Mouse (Mus musculus) stomach, embryonic 14.5 days (tissue): ENCODE results near the gene Lrmda. TPM values are rescaled to one million over a fixed set of nuclear protein-coding genes. Genes with fewer than 3 reads are reported as not detected.

Source experiments
- ATAC-seq: fragments of 200-750 bp; cut with Nextera tagmentation; 2 replicates; pipeline ENCODE4 v1.8.0; 2017; ENCODE audit warnings: low read depth, moderate TSS enrichment; ENCODE audit not compliant: insufficient number of reproducible peaks, insufficient read depth, low FRiP score
- H3K27ac ChIP-seq: fragments of 300-500 bp; sonication (generic); 2 replicates; pipeline ENCODE4 v1.5.1; 2014; ENCODE audit warnings: mild to moderate bottlenecking, low read length, moderate library complexity, mixed read lengths
- H3K27me3 ChIP-seq: fragments of 300-500 bp; sonication (generic); 2 replicates; pipeline ENCODE4 v1.6.1; 2014; ENCODE audit warnings: low read length, control low read depth, mixed read lengths; ENCODE audit not compliant: control insufficient read depth, insufficient read depth
- H3K36me3 ChIP-seq: fragments of 300-500 bp; sonication (generic); 2 replicates; pipeline ENCODE4 v1.6.1; 2014; ENCODE audit warnings: mild to moderate bottlenecking, control low read depth, low read length, moderate library complexity, mixed read lengths; ENCODE audit not compliant: control insufficient read depth, insufficient read depth
- H3K4me1 ChIP-seq: fragments of 300-500 bp; sonication (generic); 2 replicates; pipeline ENCODE4 v1.6.1; 2014; ENCODE audit warnings: low read length, control low read depth, mixed read lengths; ENCODE audit not compliant: control insufficient read depth, insufficient read depth
- H3K4me2 ChIP-seq: fragments of 300-500 bp; sonication (generic); replicated peaks from 2 replicates; pipeline ENCODE4 v1.6.1; 2014; ENCODE audit warnings: low read depth, low read length, control low read depth
- H3K4me3 ChIP-seq: fragments of 300-500 bp; sonication (generic); 2 replicates; pipeline ENCODE4 v1.5.1; 2014; ENCODE audit warnings: low read depth, low read length, control low read depth
- H3K9ac ChIP-seq: fragments of 300-500 bp; sonication (generic); replicated peaks from 2 replicates; pipeline ENCODE4 v1.6.1; 2014; ENCODE audit warnings: low read depth, mild to moderate bottlenecking, control low read depth, low read length, moderate library complexity, mixed read lengths
- H3K9me3 ChIP-seq: fragments of 300-500 bp; sonication (generic); 2 replicates; pipeline ENCODE4 v1.6.1; 2016; ENCODE audit warnings: low read depth, low read length, control low read depth; ENCODE audit not compliant: control insufficient read depth
- WGBS: fragments of 180-500 bp; shearing (Covaris S2); extraction: QIAGEN DNeasy Blood & Tissue Kit; methylation state at CpG from one replicate; pipeline ENCODE4 v1.1.7; 2014; 5-methylcytosine and 5-hydroxymethylcytosine counted together
- polyA plus RNA-seq: library from polyadenylated mRNA; unstranded; fragments of >200 nt; fragmentation: Nextera tagmentation; extraction: Ambion mirVana; gene quantifications from 2 replicates; pipeline ENCODE4 v1.2.1, GENCODE M21; 2014

The Lrmda gene
- polyA plus RNA-seq, 1 experiment from 2014 or later, result 0.46 TPM

- H3K9me3 ChIP-seq, result no peaks in the 10 kb centered on the region
- no peak overlapping the region for H3K4me3 ChIP-seq
- no peak overlapping the region for H3K9ac ChIP-seq
- ATAC-seq, result no peak
- no peaks in the 10 kb centered on the region for H3K36me3 ChIP-seq
- H3K27ac ChIP-seq, result no peak overlapping the region; the same call in 1 of the 2 replicates
- H3K4me1 ChIP-seq, result peaks cover 14% of the 10 kb centered on the region
- no peaks in the 10 kb centered on the region for H3K27me3 ChIP-seq
- no peak overlapping the region for H3K4me2 ChIP-seq
- WGBS, result 21% methylated on average over 1 of the region's 1 CpGs
These were observed 996.6 kb downstream of the Lrmda start for GRCm38 (mm10) chr14:23016068-23016611.

DNA sequence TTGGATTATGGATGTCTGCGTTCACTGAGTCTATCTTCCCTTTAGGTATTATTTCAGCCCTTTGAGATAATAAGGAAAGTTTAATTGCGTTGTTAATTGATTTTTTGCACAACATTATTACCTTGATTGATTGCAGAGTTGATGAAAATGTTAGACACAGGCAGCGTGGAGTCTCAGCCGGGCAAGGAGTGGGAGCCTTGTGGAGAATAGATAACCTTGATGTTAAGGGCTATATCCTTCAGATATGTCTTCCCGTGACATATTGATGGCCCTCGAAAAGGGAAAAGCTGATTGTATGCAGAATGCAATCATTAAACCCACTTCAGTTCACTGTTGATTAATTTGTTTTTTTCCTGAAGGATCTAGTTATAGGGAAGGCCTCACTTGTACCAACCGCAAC, 1021.5 kb downstream of the Lrmda start:
- Histone ChIP-seq H3K4me3 (no peak overlapping the region), H3K27me3 (no peaks in the 10 kb centered on the region), H3K9ac (no peak overlapping the region), H3K4me1 (no peaks in the 10 kb centered on the region), H3K27ac (no peak overlapping the region), H3K4me2 (no peak overlapping the region), H3K9me3 (no peaks in the 10 kb centered on the region), H3K36me3 (no peaks in the 10 kb centered on the region)
- 72% methylated on average over 7 of the region's 7 CpGs for WGBS
- no peak for ATAC-seq

DNA sequence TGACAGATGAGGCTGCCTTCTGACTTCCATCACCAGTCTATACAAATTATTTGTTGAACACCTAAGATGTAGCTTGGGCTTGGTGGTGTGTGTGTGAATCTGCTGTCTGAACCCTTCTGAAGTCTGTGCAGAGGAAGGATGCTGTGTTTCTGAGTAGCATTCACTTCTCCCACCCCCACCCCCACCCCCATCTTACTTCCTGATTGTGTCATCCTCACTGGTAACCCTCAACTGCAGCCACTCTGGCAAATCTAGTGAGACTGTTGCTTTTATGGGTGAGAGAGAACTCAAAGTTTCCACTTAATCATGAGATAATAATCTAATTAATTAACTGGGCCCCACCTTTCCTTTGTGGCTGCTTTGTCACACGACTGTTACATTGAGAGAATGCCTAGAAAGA, 1025.8 kb downstream of the Lrmda start:
- 0 out of 2 replicates have a peak, but pooled peaks cover 3% of the 10 kb centered on the region for H3K4me1 ChIP-seq
- 56% methylated on average over 1 of the region's 1 CpGs for WGBS
- ATAC-seq, result no peak
- H3K9me3 ChIP-seq, result no peaks in the 10 kb centered on the region
- H3K9ac ChIP-seq, result no peak overlapping the region
- H3K4me3 ChIP-seq, result no peak overlapping the region
- no peaks in the 10 kb centered on the region for H3K36me3 ChIP-seq
- H3K4me2 ChIP-seq, result no peak overlapping the region
- H3K27ac ChIP-seq, result no peak overlapping the region
- no peaks in the 10 kb centered on the region for H3K27me3 ChIP-seq

- Histone ChIP-seq H3K36me3 (no peaks in the 10 kb centered on the region), H3K9me3 (no peaks in the 10 kb centered on the region), H3K27me3 (no peaks in the 10 kb centered on the region), H3K4me2 (no peak overlapping the region), H3K27ac (no peak overlapping the region), H3K4me3 (no peak overlapping the region), H3K9ac (no peak overlapping the region), H3K4me1 (0 out of 2 replicates have a peak, but pooled peaks cover 3% of the 10 kb centered on the region)
- no peak for ATAC-seq
- WGBS, result 13% methylated on average over 4 of the region's 4 CpGs
These were observed 1026.8 kb downstream of the Lrmda start for GRCm38 (mm10) chr14:23046330-23046729.

DNA sequence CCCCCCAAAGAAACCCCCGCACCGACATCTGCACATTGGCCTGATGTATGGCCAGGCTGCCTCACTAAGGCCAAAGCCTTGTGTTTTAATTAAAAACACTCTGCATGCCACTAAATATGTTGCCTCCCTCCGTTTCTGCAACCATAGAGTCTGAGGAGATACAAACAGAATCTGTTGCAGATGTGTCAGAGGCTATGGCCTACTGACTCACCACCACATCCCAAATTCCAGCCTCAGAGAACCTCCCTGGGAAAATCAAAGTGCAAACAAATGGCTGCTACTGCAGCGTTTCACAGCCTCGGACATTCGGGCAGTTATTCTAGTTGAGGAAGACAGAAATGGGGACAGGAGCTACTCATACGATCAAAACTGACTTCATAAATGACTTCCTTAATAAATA, 1031.9 kb downstream of the Lrmda start:
- H3K4me3 ChIP-seq, result no peak overlapping the region
- no peak overlapping the region for H3K27ac ChIP-seq
- no peaks in the 10 kb centered on the region for H3K4me1 ChIP-seq
- H3K9me3 ChIP-seq, result no peaks in the 10 kb centered on the region
- no peak overlapping the region for H3K9ac ChIP-seq
- no peaks in the 10 kb centered on the region for H3K27me3 ChIP-seq
- no peak for ATAC-seq
- H3K36me3 ChIP-seq, result no peaks in the 10 kb centered on the region
- 69% methylated on average over 7 of the region's 7 CpGs for WGBS
- no peak overlapping the region for H3K4me2 ChIP-seq

- Histone ChIP-seq H3K9ac (no peak overlapping the region), H3K36me3 (no peaks in the 10 kb centered on the region), H3K4me3 (no peak overlapping the region), H3K4me1 (no peaks in the 10 kb centered on the region), H3K27me3 (no peaks in the 10 kb centered on the region), H3K9me3 (no peaks in the 10 kb centered on the region), H3K4me2 (no peak overlapping the region), H3K27ac (no peak overlapping the region)
- ATAC-seq, result no peak
- whole genome bisulfite sequencing, result 64% methylated on average over 11 of the region's 11 CpGs
These were observed 1033.5 kb downstream of the Lrmda start for GRCm38 (mm10) chr14:23052833-23053592.

DNA sequence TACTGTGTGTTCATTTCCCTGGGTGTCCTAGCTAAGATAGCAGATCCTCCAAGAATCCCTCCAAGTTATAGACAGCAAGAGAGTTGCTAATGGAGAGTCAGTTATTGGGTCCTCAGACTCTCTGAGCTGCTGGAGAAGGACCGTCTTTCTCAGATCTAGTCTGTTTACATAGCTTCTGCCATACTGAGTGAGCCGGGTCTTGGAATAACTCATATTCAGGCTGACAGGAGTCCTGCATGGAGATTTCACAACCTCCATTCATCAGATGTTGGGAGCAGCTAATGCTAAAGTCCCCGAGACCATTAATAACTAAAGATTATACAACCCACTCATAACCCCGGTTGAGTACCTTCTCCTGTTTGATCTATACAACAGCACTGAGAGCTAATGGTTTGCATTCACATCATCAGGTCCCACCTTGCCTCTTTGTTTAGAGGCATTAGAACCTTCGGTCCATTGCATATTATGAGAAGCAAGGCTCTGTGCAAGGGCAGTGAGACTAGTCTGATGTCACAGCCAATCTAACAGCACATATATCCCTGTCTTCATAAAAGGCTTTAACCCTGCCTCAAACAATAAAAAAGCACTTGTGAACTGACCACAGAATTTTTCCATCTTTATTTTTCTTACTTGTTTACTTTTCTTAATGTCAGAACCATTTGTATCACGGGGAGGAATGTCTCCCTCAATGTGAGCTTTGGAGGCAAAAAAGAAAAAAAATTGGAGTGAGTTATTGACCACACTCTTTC, 1037.9 kb downstream of the Lrmda start:
- H3K4me1 ChIP-seq, result no peaks in the 10 kb centered on the region
- H3K9ac ChIP-seq, result no peak overlapping the region
- H3K36me3 ChIP-seq, result no peaks in the 10 kb centered on the region
- H3K9me3 ChIP-seq, result no peaks in the 10 kb centered on the region
- no peak overlapping the region for H3K27ac ChIP-seq
- 37% methylated on average over 6 of the region's 6 CpGs for WGBS
- H3K27me3 ChIP-seq, result no peaks in the 10 kb centered on the region
- H3K4me2 ChIP-seq, result no peak overlapping the region
- H3K4me3 ChIP-seq, result no peak overlapping the region
- ATAC-seq, result no peak

GRCm38 (mm10) chr14:23057987-23058386, 1038.5 kb downstream of the Lrmda start:
- H3K4me3 ChIP-seq, result no peak overlapping the region
- no peaks in the 10 kb centered on the region for H3K36me3 ChIP-seq
- H3K9ac ChIP-seq, result no peak overlapping the region
- H3K4me1 ChIP-seq, result no peaks in the 10 kb centered on the region
- no peak overlapping the region for H3K4me2 ChIP-seq
- H3K27me3 ChIP-seq, result no peaks in the 10 kb centered on the region
- H3K9me3 ChIP-seq, result no peaks in the 10 kb centered on the region
- 84% methylated on average over 2 of the region's 2 CpGs for WGBS
- H3K27ac ChIP-seq, result no peak overlapping the region
- no peak for ATAC-seq
